Mouse (Mus musculus) ES-E14 (cell line): ENCODE data around the gene 5830411N06Rik. TPM values are rescaled to one million over a fixed set of nuclear protein-coding genes. Genes with fewer than 3 reads are reported as not detected.

Source experiments
- DNase-seq: peaks from one replicate; pipeline ENCODE4 v3.0.0-alpha.2; 2013; ENCODE audit warnings: low read depth, low spot score
- H3K27ac ChIP-seq: 2 replicates; pipeline ENCODE4 v1.5.1; 2012; ENCODE audit warnings: low read depth, mild to moderate bottlenecking, low read length, moderate library complexity, mixed read lengths; ENCODE audit not compliant: poor library complexity, insufficient read depth, severe bottlenecking
- H3K36me3 ChIP-seq: 2 replicates; pipeline ENCODE4 v1.6.1; 2012; ENCODE audit warnings: mild to moderate bottlenecking, low read length, moderate library complexity, mixed read lengths; ENCODE audit not compliant: control insufficient read depth, poor library complexity, insufficient read depth, severe bottlenecking
- H3K4me1 ChIP-seq, 2 experiments: fragments of 150-350 bp in 1 of 2; sonication (generic) in 1 of 2; 2 replicates each; pipeline ENCODE4 v1.6.1; 2012; ENCODE audit warnings: low read length in 2 of 2, mild to moderate bottlenecking in 1 of 2, mixed read lengths in 1 of 2; ENCODE audit not compliant: control insufficient read depth in 2 of 2, insufficient read depth in 2 of 2, poor library complexity in 1 of 2
- H3K4me3 ChIP-seq, 2 experiments: fragments of 150-350 bp in 1 of 2; sonication (generic) in 1 of 2; 2 replicates each; pipeline ENCODE4 v1.5.1; 2012; ENCODE audit warnings: low read length in 2 of 2, low read depth in 1 of 2, mild to moderate bottlenecking in 1 of 2, mixed read lengths in 1 of 2; ENCODE audit not compliant: insufficient read depth in 1 of 2, poor library complexity in 1 of 2, severe bottlenecking in 1 of 2
- H3K9ac ChIP-seq: 2 replicates; pipeline ENCODE4 v1.6.1; 2012; ENCODE audit warnings: low read depth, mild to moderate bottlenecking, low read length, mixed read lengths; ENCODE audit not compliant: poor library complexity, insufficient read depth, severe bottlenecking
- H3K9me3 ChIP-seq: fragments of 150-350 bp; sonication (generic); 2 replicates; pipeline ENCODE4 v1.6.1; 2012; ENCODE audit warnings: low read depth, mild to moderate bottlenecking, low read length; ENCODE audit not compliant: control insufficient read depth, insufficient read depth
- CHD2 ChIP-seq: IDR thresholded peaks from 2 replicates; pipeline ENCODE4 v1.6.1; 2014; ENCODE audit warnings: mild to moderate bottlenecking, low read depth, low read length, inconsistent platforms
- HCFC1 ChIP-seq: IDR thresholded peaks from 2 replicates; pipeline ENCODE4 v1.6.1; 2012; ENCODE audit warnings: low read length, inconsistent platforms, borderline replicate concordance; ENCODE audit not compliant: insufficient read depth
- MAFK ChIP-seq: IDR thresholded peaks from 2 replicates; pipeline ENCODE4 v1.6.1; 2014; ENCODE audit warnings: mild to moderate bottlenecking, low read depth, low read length, inconsistent platforms; ENCODE audit not compliant: insufficient read depth
- ZC3H11A ChIP-seq: IDR thresholded peaks from 2 replicates; pipeline ENCODE4 v1.6.1; 2012; ENCODE audit warnings: low read depth, mild to moderate bottlenecking, inconsistent platforms, low read length, borderline replicate concordance
- ZNF384 ChIP-seq: IDR thresholded peaks from 2 replicates; pipeline ENCODE4 v1.6.1; 2012; ENCODE audit warnings: low read depth, low read length, inconsistent platforms
- in situ Hi-C, 2 experiments: fragments of 600-800 bp; cut with MboI; formaldehyde crosslinking; loops; one replicate each; pipeline ENCODE4 v1.15.1; 2025; ENCODE audit warnings: low sequenced_read_pairs in 2 of 2, inconsistent platforms in 1 of 2; ENCODE audit not compliant: unreplicated experiment in 2 of 2
- total RNA-seq: library from RNA; depleted of rRNA; stranded (reverse); fragments of 300-350 nt; gene quantifications from 2 replicates; pipeline ENCODE4 v1.2.3, GENCODE M21; 2012

5830411N06Rik gene
- total RNA-seq, 1 experiment, result not detected

DNA sequence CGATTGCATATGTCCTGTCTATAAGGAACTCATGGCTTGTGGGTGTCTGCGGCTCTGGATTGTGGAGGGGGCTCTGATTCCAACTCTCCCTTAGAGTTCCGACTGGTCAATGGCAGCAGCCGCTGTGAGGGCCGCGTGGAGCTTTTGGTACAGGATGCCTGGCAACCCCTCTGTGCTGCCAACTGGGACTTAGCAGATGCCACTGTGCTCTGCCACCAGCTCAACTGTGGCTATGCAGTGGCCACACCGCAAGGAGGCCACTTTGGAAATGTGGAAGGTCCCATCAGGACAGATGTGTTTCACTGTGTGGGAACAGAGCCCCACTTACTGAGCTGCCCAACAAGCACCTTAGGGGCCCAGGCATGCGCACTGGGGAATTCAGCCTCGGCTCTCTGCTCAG is 48.7 kb downstream of the 5830411N06Rik start:
- Histone ChIP-seq H3K36me3 (no peaks in the 10 kb centered on the region), H3K4me3 (no peak overlapping the region), H3K27ac (no peak overlapping the region), H3K9ac (no peak overlapping the region), H3K4me1 (no peaks in the 10 kb centered on the region), H3K9me3 (no peaks in the 10 kb centered on the region)
- no peak for TF ChIP-seq ZNF384
- TF ChIP-seq ZC3H11A, result no peak
- TF ChIP-seq HCFC1, result no peak
- in situ Hi-C loops, result no loop called here
- DNase-seq, result no peak

DNA sequence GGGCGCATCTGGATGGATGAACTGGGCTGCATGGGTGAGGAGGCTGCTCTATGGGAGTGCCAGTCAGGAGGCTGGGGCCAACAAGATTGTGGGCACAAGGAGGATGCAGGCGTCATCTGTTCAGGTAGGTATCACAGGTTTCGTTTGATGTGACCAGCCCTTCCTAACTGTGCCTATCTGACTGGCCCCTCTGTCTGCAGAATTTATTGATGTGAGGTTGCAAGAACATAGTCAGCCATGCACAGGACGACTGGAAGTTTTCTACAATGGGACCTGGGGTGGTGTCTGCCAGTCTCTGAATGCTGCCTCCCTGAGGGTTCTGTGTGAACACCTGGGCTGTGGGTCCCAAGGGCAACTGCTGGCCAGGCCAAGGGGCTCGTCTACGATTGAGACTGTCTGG is 49.8 kb downstream of the 5830411N06Rik start:
- no peak for DNase-seq
- Histone ChIP-seq H3K36me3 (no peaks in the 10 kb centered on the region), H3K4me1 (no peaks in the 10 kb centered on the region), H3K4me3 (no peak overlapping the region), H3K9me3 (no peaks in the 10 kb centered on the region), H3K27ac (no peak overlapping the region), H3K9ac (no peak overlapping the region)
- in situ Hi-C loops, result no loop called here
- TF ChIP-seq MAFK (no peak), ZC3H11A (no peak), ZNF384 (no peak), CHD2 (no peak), HCFC1 (no peak)

DNA sequence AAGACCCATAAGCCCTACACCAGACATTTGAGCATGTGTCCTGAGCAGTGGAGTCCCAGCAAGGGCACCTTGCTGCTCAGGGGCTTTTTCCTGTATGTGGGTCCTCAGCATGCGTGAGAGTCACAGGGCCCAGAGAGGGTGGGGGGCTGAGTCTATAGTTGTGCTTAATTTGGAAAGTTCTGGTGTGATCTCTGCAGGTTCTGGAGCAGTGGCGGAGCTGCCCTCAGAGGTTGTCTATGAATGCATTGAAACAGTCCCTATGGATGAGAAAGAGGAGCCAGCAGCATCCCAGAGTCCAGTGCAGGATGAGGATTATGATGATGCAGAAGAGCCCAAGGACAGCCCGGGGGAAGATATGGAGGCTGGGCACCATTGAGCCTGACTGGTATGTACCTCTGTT is 52.3 kb downstream of the 5830411N06Rik start:
- Histone ChIP-seq H3K27ac (no peak overlapping the region), H3K9me3 (no peaks in the 10 kb centered on the region), H3K4me3 (no peak overlapping the region), H3K36me3 (no peaks in the 10 kb centered on the region), H3K9ac (no peak overlapping the region), H3K4me1 (no peaks in the 10 kb centered on the region)
- DNase-seq, result no peak
- TF ChIP-seq ZC3H11A, result no peak
- no peak for TF ChIP-seq ZNF384
- no peak for TF ChIP-seq MAFK
- in situ Hi-C loops, result no loop called here

DNA sequence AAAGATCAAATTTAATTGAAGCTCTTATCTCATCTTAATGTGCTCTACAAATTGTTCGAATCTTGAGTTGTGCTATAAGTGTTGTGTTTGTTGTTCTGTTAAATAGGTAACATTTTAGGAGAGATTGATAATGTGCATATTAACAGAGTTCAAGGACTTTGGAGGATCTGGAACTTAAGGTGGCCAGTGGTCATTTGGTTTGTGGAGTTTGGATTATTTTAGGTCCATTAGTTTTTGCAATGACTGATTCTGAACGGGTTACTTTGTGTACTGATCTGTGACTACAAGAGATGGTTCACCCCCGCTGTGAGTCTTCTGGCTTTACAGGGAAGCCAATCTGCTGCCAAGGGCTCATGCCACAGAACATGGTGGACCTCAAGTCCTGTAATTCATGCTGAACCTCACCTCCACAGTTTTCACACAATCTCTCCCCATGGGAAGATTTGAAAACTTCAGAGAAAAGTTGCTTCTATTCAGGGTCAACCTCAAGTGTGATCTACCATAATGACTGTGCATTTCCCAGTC is 72.8 kb downstream of the 5830411N06Rik start:
- Histone ChIP-seq H3K27ac (no peak overlapping the region), H3K9ac (no peak overlapping the region), H3K4me3 (no peak overlapping the region), H3K36me3 (no peaks in the 10 kb centered on the region), H3K4me1 (no peaks in the 10 kb centered on the region), H3K9me3 (no peaks in the 10 kb centered on the region)
- in situ Hi-C loops, result no loop called here
- no peak for DNase-seq
- no peak for TF ChIP-seq ZNF384
- no peak for TF ChIP-seq CHD2
- TF ChIP-seq MAFK, result no peak
- TF ChIP-seq HCFC1, result no peak
- no peak for TF ChIP-seq ZC3H11A

DNA sequence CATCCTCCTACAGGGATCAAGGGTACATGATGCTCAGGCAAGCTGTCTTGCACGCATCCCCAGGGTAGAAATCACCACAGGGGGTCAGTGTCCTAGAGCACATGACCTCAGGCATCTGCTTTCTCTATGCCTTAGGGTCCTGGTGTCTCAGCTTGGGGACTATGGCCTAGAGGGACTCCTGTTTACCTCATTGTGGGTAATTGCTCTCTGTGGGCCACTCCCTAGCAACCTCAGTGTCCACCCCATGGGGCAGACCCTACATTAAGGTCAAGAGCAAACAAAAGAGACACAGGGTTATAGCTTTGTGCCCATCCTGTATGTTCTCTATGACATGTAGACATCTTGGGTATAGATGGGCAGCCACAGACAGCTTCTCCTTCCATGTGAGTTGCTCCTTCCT is 73.5 kb downstream of the 5830411N06Rik start, which contains the start of gene Olfr525:
Olfr525 (plus strand) TSS at position 301 of the 400 bp plus-strand sequence.
- H3K9me3 ChIP-seq, result no peaks in the 10 kb centered on the region
- in situ Hi-C loops, result no loop called here
- H3K4me1 ChIP-seq, result no peaks in the 10 kb centered on the region
- no peaks in the 10 kb centered on the region for H3K36me3 ChIP-seq
- no peak within 1 kb of the TSS for H3K27ac ChIP-seq
- H3K4me3 ChIP-seq, result no peak within 1 kb of the TSS
- DNase-seq, result no peak
- H3K9ac ChIP-seq, result no peak within 1 kb of the TSS
- TF ChIP-seq CHD2 (no peak), ZNF384 (no peak), ZC3H11A (no peak), MAFK (no peak), HCFC1 (no peak)
